Mouse (Mus musculus) lung, embryonic 15.5 days (tissue): ENCODE data around the gene Setd6. TPM values are rescaled to one million over a fixed set of nuclear protein-coding genes. Genes with fewer than 3 reads are reported as not detected.

Source experiments
- ATAC-seq: fragments of 200-750 bp; cut with Nextera tagmentation; 2 replicates; pipeline ENCODE4 v1.8.0; 2017; ENCODE audit warnings: moderate number of reproducible peaks, borderline replicate concordance; ENCODE audit not compliant: low FRiP score, low TSS enrichment; ENCODE audit errors: extremely low read depth
- H3K27ac ChIP-seq: fragments of 300-500 bp; sonication (generic); 2 replicates; pipeline ENCODE4 v1.5.1; 2015; ENCODE audit warnings: moderate library complexity, mild to moderate bottlenecking, inconsistent platforms
- H3K27me3 ChIP-seq: fragments of 300-500 bp; sonication (generic); 2 replicates; pipeline ENCODE4 v1.6.1; 2015; ENCODE audit warnings: inconsistent platforms
- H3K36me3 ChIP-seq: fragments of 300-500 bp; sonication (generic); 2 replicates; pipeline ENCODE4 v1.6.1; 2015; ENCODE audit warnings: inconsistent platforms
- H3K4me1 ChIP-seq: fragments of 300-500 bp; sonication (generic); 2 replicates; pipeline ENCODE4 v1.6.1; 2015; ENCODE audit warnings: inconsistent platforms
- H3K4me2 ChIP-seq: fragments of 300-500 bp; sonication (generic); 2 replicates; pipeline ENCODE4 v1.6.1; 2015; ENCODE audit warnings: inconsistent platforms, mild to moderate bottlenecking, moderate library complexity
- H3K4me3 ChIP-seq: fragments of 300-500 bp; sonication (generic); 2 replicates; pipeline ENCODE4 v1.5.1; 2015; ENCODE audit warnings: mild to moderate bottlenecking, inconsistent platforms
- H3K9ac ChIP-seq: fragments of 300-500 bp; sonication (generic); 2 replicates; pipeline ENCODE4 v1.6.1; 2015; ENCODE audit warnings: inconsistent platforms
- H3K9me3 ChIP-seq: fragments of 300-500 bp; sonication (generic); 2 replicates; pipeline ENCODE4 v1.6.1; 2016; ENCODE audit warnings: inconsistent platforms
- WGBS: fragments of 180-500 bp; shearing (Covaris S2); methylation state at CpG from one replicate; pipeline ENCODE4 v1.1.7; 2015; 5-methylcytosine and 5-hydroxymethylcytosine counted together
- microRNA-seq: library from miRNA; unstranded; fragments of <30 nt; microRNA quantifications from one replicate; pipeline ENCODE4, GENCODE M21; 2016
- polyA plus RNA-seq: library from polyadenylated mRNA; unstranded; fragments of >200 nt; fragmentation: Nextera tagmentation; extraction: Ambion mirVana; gene quantifications from 2 replicates; pipeline ENCODE4 v1.2.1, GENCODE M21; 2015

Setd6 gene
- polyA plus RNA-seq, 1 experiment from 2014 or later, result 17.3 TPM

- no peak overlapping the region for H3K9ac ChIP-seq
- no peak overlapping the region for H3K27ac ChIP-seq
- WGBS, result 91% methylated on average over 1 of the region's 1 CpGs
- H3K36me3 ChIP-seq, result peaks cover 85% of the 10 kb centered on the region
- H3K4me3 ChIP-seq, result no peak overlapping the region
- H3K27me3 ChIP-seq, result no peaks in the 10 kb centered on the region
- ATAC-seq, result no peak
- no peaks in the 10 kb centered on the region for H3K4me1 ChIP-seq
- no peaks in the 10 kb centered on the region for H3K9me3 ChIP-seq
- H3K4me2 ChIP-seq, result no peak overlapping the region
Measured at GRCm38 (mm10) chr8:95764133-95764532, 48.5 kb downstream of the Setd6 start.

Small RNA genes lying within 50 kb of the gene (microRNA-seq; reads per million reads assigned to microRNA genes)
- 1.3 reads per million for gene Mir7073

Other genes with a start within 250 kb of the Setd6 start
- 9.6 and 11.3 TPM in 2 replicates for gene Csnk2a2, start 225.8 kb upstream of the Setd6 start, polyA plus RNA-seq
- 2.7 and 3.0 TPM in 2 replicates for gene Ccdc113, start 181.8 kb upstream of the Setd6 start, polyA plus RNA-seq
- gene Prss54, start 139.5 kb upstream of the Setd6 start, polyA plus RNA-seq, result not detected in 2 replicates
- gene Gins3, start 82.4 kb upstream of the Setd6 start, polyA plus RNA-seq, result 23.6 and 25.3 TPM in 2 replicates
- gene Ndrg4, start 38.9 kb upstream of the Setd6 start, polyA plus RNA-seq, result 18.5 and 20.4 TPM in 2 replicates
- gene Cnot1, start 91.6 kb downstream of the Setd6 start, polyA plus RNA-seq, result 64.1 and 65.5 TPM in 2 replicates
- gene Sap18b, start 109.5 kb downstream of the Setd6 start, polyA plus RNA-seq, result 313 and 341 TPM in 2 replicates
- gene Slc38a7, start 137.7 kb downstream of the Setd6 start, polyA plus RNA-seq, result 12.5 and 13.8 TPM in 2 replicates
- gene Got2, start 172.7 kb downstream of the Setd6 start, polyA plus RNA-seq, result 137 and 146 TPM in 2 replicates